Mouse (Mus musculus) bone marrow, adult 2 months (tissue): Measurements from ENCODE around the gene AI413582.

ENCODE experiments used
- CTCF ChIP-seq: fragments of 200-500 bp; IDR thresholded peaks from 2 replicates; pipeline ENCODE4 v1.5.1; 2011; ENCODE audit warnings: low read length, control low read depth; ENCODE audit not compliant: control insufficient read depth, insufficient read depth
- POLR2A ChIP-seq: fragments of 200-500 bp; IDR thresholded peaks from 2 replicates; pipeline ENCODE4 v1.6.1; 2011; ENCODE audit warnings: low read depth, mild to moderate bottlenecking, control low read depth, low read length, borderline replicate concordance; ENCODE audit not compliant: control insufficient read depth

- no peak for TF ChIP-seq POLR2A
- TF ChIP-seq CTCF: no peak
These were observed 9.9 kb downstream of the AI413582 start for GRCm38 (mm10) chr17:27555512-27556172.
